Mouse (Mus musculus): ENCODE results near the gene Gm20834.
"Not testable (repeated sequence)": the region's sequence is repeated elsewhere in the genome, so short reads cannot be mapped to it uniquely, and the experiment has no call there.

Gene Gm20834

DNA sequence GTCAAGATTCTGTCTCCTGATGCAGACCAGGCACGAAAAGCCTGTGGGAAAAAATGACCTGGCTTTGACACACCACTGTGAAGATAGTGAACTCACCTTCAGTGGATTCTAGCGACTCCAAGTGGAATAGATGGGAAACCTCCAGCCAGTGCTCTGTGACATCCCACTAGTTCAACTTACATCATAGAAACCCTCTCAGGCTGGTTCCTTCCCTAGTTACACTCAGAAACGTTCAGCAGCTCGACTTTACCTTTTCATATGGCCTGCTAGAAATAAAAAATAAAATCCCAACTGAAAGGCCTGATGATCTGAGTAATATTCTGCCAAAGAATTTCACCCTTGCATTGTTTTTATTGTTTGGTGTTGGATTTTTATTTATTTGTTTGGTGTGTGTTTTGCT lies at the start of gene Gm20834:
Gene Gm20834 (minus strand): TSS at position 101 of the 400 bp plus-strand sequence.
- DNase-seq (ENCODE audit: low spot score) = not testable (repeated sequence)
